Mouse (Mus musculus) embryonic facial prominence, embryonic 15.5 days (tissue): ENCODE data around the gene Dagla. TPM values are rescaled to one million over a fixed set of nuclear protein-coding genes. Genes with fewer than 3 reads are reported as not detected.

ENCODE experiments used
- ATAC-seq: fragments of 200-750 bp; cut with Nextera tagmentation; 2 replicates; pipeline ENCODE4 v1.8.0; 2017; ENCODE audit warnings: low read depth, moderate TSS enrichment; ENCODE audit not compliant: insufficient number of reproducible peaks, low FRiP score, low TSS enrichment
- H3K27ac ChIP-seq: fragments of 300-500 bp; sonication (generic); replicated peaks from 2 replicates; pipeline ENCODE4 v1.5.1; 2015; ENCODE audit warnings: mild to moderate bottlenecking, inconsistent platforms
- H3K27me3 ChIP-seq: fragments of 300-500 bp; sonication (generic); 2 replicates; pipeline ENCODE4 v1.6.1; 2015; ENCODE audit warnings: inconsistent platforms
- H3K36me3 ChIP-seq: fragments of 300-500 bp; sonication (generic); 2 replicates; pipeline ENCODE4 v1.6.1; 2015; ENCODE audit warnings: mild to moderate bottlenecking, inconsistent platforms
- H3K4me1 ChIP-seq: fragments of 300-500 bp; sonication (generic); 2 replicates; pipeline ENCODE4 v1.6.1; 2015; ENCODE audit warnings: inconsistent platforms
- H3K4me2 ChIP-seq: fragments of 300-500 bp; sonication (generic); replicated peaks from 2 replicates; pipeline ENCODE4 v1.6.1; 2015; ENCODE audit warnings: mild to moderate bottlenecking, inconsistent platforms
- H3K4me3 ChIP-seq: fragments of 300-500 bp; sonication (generic); replicated peaks from 2 replicates; pipeline ENCODE4 v1.5.1; 2015; ENCODE audit warnings: mild to moderate bottlenecking, inconsistent platforms
- H3K9ac ChIP-seq: fragments of 300-500 bp; sonication (generic); 2 replicates; pipeline ENCODE4 v1.6.1; 2015; ENCODE audit warnings: inconsistent platforms
- H3K9me3 ChIP-seq: fragments of 300-500 bp; sonication (generic); replicated peaks from 2 replicates; pipeline ENCODE4 v1.6.1; 2016; ENCODE audit warnings: inconsistent platforms
- WGBS: fragments of 180-500 bp; shearing (Covaris S2); methylation state at CpG from one replicate; pipeline ENCODE4 v1.1.7; 2015; 5-methylcytosine and 5-hydroxymethylcytosine counted together
- polyA plus RNA-seq: library from polyadenylated mRNA; unstranded; fragments of >200 nt; fragmentation: Nextera tagmentation; extraction: Ambion mirVana; gene quantifications from 2 replicates; pipeline ENCODE4 v1.2.1, GENCODE M21; 2015

Dagla gene
- polyA plus RNA-seq, 1 experiment from 2014 or later, result 2.8 TPM

GRCm38 (mm10) chr19:10294631-10295562 is 9.8 kb downstream of the Dagla start:
- WGBS, result 43% methylated on average over 20 of the region's 20 CpGs
- H3K27me3 ChIP-seq, result no peaks in the 10 kb centered on the region
- H3K27ac ChIP-seq, result peak overlapping the region; percentile 72
- H3K4me3 ChIP-seq, result no peak overlapping the region
- no peaks in the 10 kb centered on the region for H3K36me3 ChIP-seq
- peaks cover 57% of the 10 kb centered on the region for H3K4me1 ChIP-seq
- no peaks in the 10 kb centered on the region for H3K9me3 ChIP-seq
- ATAC-seq, result no peak
- H3K4me2 ChIP-seq, result peak overlapping the region; percentile 29; the same call in 1 of the 2 replicates
- no peak overlapping the region for H3K9ac ChIP-seq

DNA sequence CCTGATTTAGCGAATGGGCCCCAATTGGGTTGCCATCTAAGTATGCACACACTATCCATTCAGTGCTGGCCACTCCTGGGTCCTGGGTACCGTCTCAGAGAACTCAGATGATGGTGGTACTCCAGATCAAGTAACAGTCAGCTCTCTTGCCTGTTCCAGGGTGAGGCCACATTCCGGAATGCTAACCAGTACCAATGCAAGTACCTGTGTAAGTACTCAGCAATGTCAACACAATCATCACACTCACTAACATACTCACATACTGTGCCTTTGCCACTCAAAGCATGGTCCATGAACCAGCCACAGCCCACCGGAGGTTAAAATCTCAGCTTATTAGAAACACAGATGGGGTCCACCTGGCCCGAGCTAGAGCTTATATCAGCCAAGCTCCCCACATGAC is 10.7 kb downstream of the Dagla start:
- Histone ChIP-seq H3K36me3 (no peaks in the 10 kb centered on the region), H3K27ac (peak overlapping the region; percentile 72; the same call in 1 of the 2 replicates), H3K27me3 (no peaks in the 10 kb centered on the region), H3K4me3 (no peak overlapping the region), H3K4me2 (no peak overlapping the region), H3K9ac (no peak overlapping the region), H3K9me3 (no peaks in the 10 kb centered on the region), H3K4me1 (peaks cover 62% of the 10 kb centered on the region)
- WGBS, result 76% methylated on average over 5 of the region's 5 CpGs
- ATAC-seq, result no peak

GRCm38 (mm10) chr19:10291896-10292490 is 12.7 kb downstream of the Dagla start:
- no peak overlapping the region for H3K9ac ChIP-seq
- no peak overlapping the region for H3K4me2 ChIP-seq
- WGBS, result 63% methylated on average over 9 of the region's 9 CpGs
- H3K27me3 ChIP-seq, result no peaks in the 10 kb centered on the region
- no peak overlapping the region for H3K27ac ChIP-seq
- peaks cover 54% of the 10 kb centered on the region for H3K4me1 ChIP-seq
- no peak overlapping the region for H3K4me3 ChIP-seq
- no peaks in the 10 kb centered on the region for H3K9me3 ChIP-seq
- no peak for ATAC-seq
- H3K36me3 ChIP-seq, result no peaks in the 10 kb centered on the region

- Histone ChIP-seq H3K4me3 (no peak overlapping the region), H3K4me1 (peaks cover 44% of the 10 kb centered on the region), H3K36me3 (no peaks in the 10 kb centered on the region), H3K4me2 (no peak overlapping the region), H3K27ac (no peak overlapping the region), H3K27me3 (no peaks in the 10 kb centered on the region), H3K9me3 (no peaks in the 10 kb centered on the region), H3K9ac (no peak overlapping the region)
- 49% methylated on average over 16 of the region's 16 CpGs for WGBS
- ATAC-seq, result no peak
These were observed 14.3 kb downstream of the Dagla start for GRCm38 (mm10) chr19:10290153-10290945.

- no peak for ATAC-seq
- 66% methylated on average over 4 of the region's 4 CpGs for WGBS
- no peak overlapping the region for H3K4me3 ChIP-seq
- no peak overlapping the region for H3K9ac ChIP-seq
- no peaks in the 10 kb centered on the region for H3K27me3 ChIP-seq
- no peak overlapping the region for H3K27ac ChIP-seq
- H3K4me2 ChIP-seq, result no peak overlapping the region
- peaks cover 38% of the 10 kb centered on the region for H3K4me1 ChIP-seq
- H3K36me3 ChIP-seq, result no peaks in the 10 kb centered on the region
- no peaks in the 10 kb centered on the region for H3K9me3 ChIP-seq
These were observed 15.0 kb downstream of the Dagla start for GRCm38 (mm10) chr19:10289609-10290150.

- no peak overlapping the region for H3K4me3 ChIP-seq
- no peaks in the 10 kb centered on the region for H3K9me3 ChIP-seq
- no peak overlapping the region for H3K27ac ChIP-seq
- ATAC-seq, result no peak
- 77% methylated on average over 8 of the region's 8 CpGs for WGBS
- H3K4me2 ChIP-seq, result no peak overlapping the region
- H3K36me3 ChIP-seq, result no peaks in the 10 kb centered on the region
- H3K4me1 ChIP-seq, result peaks cover 31% of the 10 kb centered on the region
- H3K27me3 ChIP-seq, result no peaks in the 10 kb centered on the region
- no peak overlapping the region for H3K9ac ChIP-seq
These were observed 16.3 kb downstream of the Dagla start for GRCm38 (mm10) chr19:10288125-10289040.

GRCm38 (mm10) chr19:10286458-10286872 is 18.2 kb downstream of the Dagla start:
- Histone ChIP-seq H3K4me3 (no peak overlapping the region), H3K9me3 (no peaks in the 10 kb centered on the region), H3K4me1 (peaks cover 24% of the 10 kb centered on the region), H3K27me3 (no peaks in the 10 kb centered on the region), H3K9ac (no peak overlapping the region), H3K4me2 (no peak overlapping the region), H3K36me3 (no peaks in the 10 kb centered on the region), H3K27ac (no peak overlapping the region)
- ATAC-seq, result no peak
- WGBS, result 67% methylated on average over 10 of the region's 10 CpGs

DNA sequence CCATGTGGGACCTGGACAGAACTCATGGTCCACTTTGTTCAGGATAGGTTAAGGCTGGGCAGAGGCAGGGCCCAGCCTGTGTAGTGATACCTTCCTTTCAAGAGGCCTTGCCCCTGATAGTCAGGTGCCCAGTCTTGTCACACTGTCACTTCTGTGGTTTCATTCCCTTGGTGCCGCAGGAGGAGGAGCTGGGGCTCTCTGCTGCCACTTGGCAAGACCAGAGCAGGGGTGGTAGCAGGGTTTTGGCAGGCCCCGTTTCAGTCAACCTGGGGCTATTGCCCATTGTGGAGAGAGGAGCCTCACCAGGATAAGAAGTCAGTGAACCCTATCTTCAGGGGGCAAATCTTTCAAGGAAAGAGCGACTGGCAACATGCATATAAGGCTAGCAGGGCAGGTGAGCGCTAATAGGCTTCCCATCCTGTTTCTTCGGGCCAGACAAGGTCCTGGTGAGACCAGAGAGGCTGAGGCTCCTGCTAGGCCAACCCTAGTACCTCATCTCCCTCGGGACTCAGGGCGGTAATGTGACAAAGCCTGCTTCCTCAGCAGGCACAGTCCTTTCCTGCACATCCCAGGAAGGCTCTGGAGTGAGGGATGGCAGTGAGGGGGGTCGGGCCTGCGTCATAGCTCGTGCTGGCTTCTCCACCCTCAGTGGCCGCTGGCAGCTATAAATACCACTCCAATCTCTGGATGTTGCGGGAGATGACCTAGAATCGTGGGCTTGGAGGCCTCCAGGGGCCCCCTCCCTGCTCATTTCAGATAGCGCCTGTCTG is 23.7 kb downstream of the Dagla start:
- H3K9me3 ChIP-seq, result no peaks in the 10 kb centered on the region
- ATAC-seq, result no peak
- no peak overlapping the region for H3K27ac ChIP-seq
- 62% methylated on average over 14 of the region's 14 CpGs for WGBS
- H3K36me3 ChIP-seq, result no peaks in the 10 kb centered on the region
- H3K27me3 ChIP-seq, result no peaks in the 10 kb centered on the region
- H3K4me1 ChIP-seq, result peaks cover 37% of the 10 kb centered on the region
- H3K9ac ChIP-seq, result no peak overlapping the region
- H3K4me2 ChIP-seq, result no peak overlapping the region
- H3K4me3 ChIP-seq, result no peak overlapping the region

DNA sequence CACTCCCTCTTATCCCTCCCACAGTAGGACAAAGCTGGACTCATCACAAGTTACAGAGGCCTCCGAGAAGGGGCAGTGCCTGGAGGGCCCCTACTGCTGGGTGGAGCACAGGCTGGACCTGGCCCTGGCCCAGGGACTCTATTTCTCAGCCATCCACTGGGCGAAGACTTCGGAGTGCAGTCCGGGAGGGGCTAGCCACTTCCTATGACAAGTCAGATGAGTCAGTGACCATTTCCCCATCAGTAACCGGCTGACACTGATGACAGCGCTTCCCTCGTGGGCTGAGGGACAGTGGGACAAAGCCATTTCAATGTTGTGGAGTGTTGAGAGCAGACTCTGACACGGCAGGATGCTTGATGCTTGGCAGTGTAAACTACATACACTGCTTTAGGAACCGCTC is 25.0 kb downstream of the Dagla start:
- no peak for ATAC-seq

More for the DNA sequence above, 25.0 kb downstream of the Dagla start:
- Histone ChIP-seq H3K9ac (no peak overlapping the region), H3K27me3 (no peaks in the 10 kb centered on the region), H3K27ac (no peak overlapping the region), H3K4me2 (no peak overlapping the region), H3K9me3 (no peaks in the 10 kb centered on the region), H3K36me3 (no peaks in the 10 kb centered on the region), H3K4me1 (peaks cover 35% of the 10 kb centered on the region), H3K4me3 (no peak overlapping the region)
- WGBS, result 81% methylated on average over 9 of the region's 9 CpGs
